Mouse (Mus musculus) limb, embryonic 13.5 days (tissue): Measurements from ENCODE around the gene Tm7sf2. TPM values are rescaled to one million over a fixed set of nuclear protein-coding genes. Genes with fewer than 3 reads are reported as not detected.

Source experiments
- ATAC-seq: fragments of 200-750 bp; cut with Nextera tagmentation; 2 replicates; pipeline ENCODE4 v1.8.0; 2017; ENCODE audit warnings: low read depth, moderate number of reproducible peaks, moderate TSS enrichment; ENCODE audit not compliant: low FRiP score
- H3K27ac ChIP-seq: fragments of 300-500 bp; sonication (generic); 2 replicates; pipeline ENCODE4 v1.5.1; 2015; ENCODE audit warnings: inconsistent platforms, mild to moderate bottlenecking, moderate library complexity
- H3K27me3 ChIP-seq: fragments of 300-500 bp; sonication (generic); 2 replicates; pipeline ENCODE4 v1.6.1; 2015; ENCODE audit warnings: mild to moderate bottlenecking, inconsistent platforms
- H3K36me3 ChIP-seq: fragments of 300-500 bp; sonication (generic); 2 replicates; pipeline ENCODE4 v1.6.1; 2015; ENCODE audit warnings: inconsistent platforms, mild to moderate bottlenecking, moderate library complexity
- H3K4me1 ChIP-seq: fragments of 300-500 bp; sonication (generic); 2 replicates; pipeline ENCODE4 v1.6.1; 2015; ENCODE audit warnings: inconsistent platforms
- H3K4me2 ChIP-seq: fragments of 300-500 bp; sonication (generic); replicated peaks from 2 replicates; pipeline ENCODE4 v1.6.1; 2015; ENCODE audit warnings: inconsistent platforms, mild to moderate bottlenecking, moderate library complexity
- H3K4me3 ChIP-seq: fragments of 300-500 bp; sonication (generic); 2 replicates; pipeline ENCODE4 v1.5.1; 2015; ENCODE audit warnings: moderate library complexity, mild to moderate bottlenecking, inconsistent platforms
- H3K9ac ChIP-seq: fragments of 300-500 bp; sonication (generic); 2 replicates; pipeline ENCODE4 v1.6.1; 2015; ENCODE audit warnings: mild to moderate bottlenecking, inconsistent platforms
- H3K9me3 ChIP-seq: fragments of 300-500 bp; sonication (generic); 2 replicates; pipeline ENCODE4 v1.6.1; 2016; ENCODE audit warnings: inconsistent platforms
- WGBS: fragments of 180-500 bp; shearing (Covaris S2); methylation state at CpG from one replicate; pipeline ENCODE4 v1.1.7; 2015; 5-methylcytosine and 5-hydroxymethylcytosine counted together
- polyA plus RNA-seq: library from polyadenylated mRNA; unstranded; fragments of >200 nt; fragmentation: Nextera tagmentation; extraction: Ambion mirVana; gene quantifications from 2 replicates; pipeline ENCODE4 v1.2.1, GENCODE M21; 2015

Tm7sf2 gene
- polyA plus RNA-seq, 1 experiment from 2014 or later, result 24.0 TPM

DNA sequence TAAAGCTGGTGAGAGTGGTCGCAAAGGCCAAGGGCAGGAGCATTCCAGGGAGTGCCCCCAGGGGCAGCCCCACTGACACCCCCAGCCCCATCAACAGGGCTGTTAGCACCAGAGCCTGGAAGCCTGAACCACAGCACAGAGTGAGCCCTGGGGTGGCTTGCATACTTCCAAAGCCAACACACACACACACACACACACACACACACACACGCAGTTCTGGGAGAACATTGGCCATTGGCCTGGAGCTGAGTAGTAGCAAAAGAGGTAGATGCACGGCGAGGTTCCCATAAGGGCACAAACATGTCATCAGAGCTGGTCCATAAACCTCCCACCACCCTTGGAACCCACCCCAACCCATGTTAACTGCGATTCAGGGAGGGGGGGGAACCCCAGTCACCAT lies 1.6 kb downstream of the Tm7sf2 start:
- WGBS, result 32% methylated on average over 5 of the region's 5 CpGs
- peak overlapping the region; percentile 50 for H3K4me3 ChIP-seq
- H3K4me1 ChIP-seq, result peaks cover 34% of the 10 kb centered on the region
- ATAC-seq, result no peak
- peak overlapping the region; percentile 60 for H3K9ac ChIP-seq
- H3K36me3 ChIP-seq, result peaks cover 34% of the 10 kb centered on the region
- no peaks in the 10 kb centered on the region for H3K27me3 ChIP-seq
- H3K27ac ChIP-seq, result 0 out of 2 replicates have a peak overlapping the region, but pooled peaks have one; percentile 67
- H3K4me2 ChIP-seq, result peak overlapping the region; percentile 98
- no peaks in the 10 kb centered on the region for H3K9me3 ChIP-seq

DNA sequence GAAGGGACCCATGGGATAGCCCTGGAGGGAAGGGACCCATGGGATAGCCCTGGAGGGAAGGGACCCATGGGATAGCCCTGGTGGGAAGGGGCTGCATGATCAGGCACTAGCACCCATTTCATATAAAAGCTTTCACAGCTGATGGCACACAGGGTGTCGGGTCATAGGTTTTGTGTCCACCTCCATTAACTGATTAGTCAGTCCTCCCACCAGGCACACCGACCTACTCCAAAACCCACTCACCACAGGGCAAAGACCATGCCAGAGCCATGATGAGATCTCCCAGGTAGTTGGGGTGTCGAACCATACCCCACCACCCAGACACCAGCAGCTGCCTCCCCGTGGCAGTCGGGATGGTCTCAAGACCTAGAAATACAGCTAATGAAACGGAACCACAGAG lies 5.1 kb downstream of the Tm7sf2 start:
- no peak for ATAC-seq
- no peak overlapping the region for H3K27ac ChIP-seq
- 89% methylated on average over 6 of the region's 6 CpGs for WGBS
- H3K9me3 ChIP-seq, result no peaks in the 10 kb centered on the region
- peaks cover 18% of the 10 kb centered on the region for H3K36me3 ChIP-seq
- peak overlapping the region; percentile 100 for H3K4me2 ChIP-seq
- H3K4me1 ChIP-seq, result peaks cover 44% of the 10 kb centered on the region
- no peaks in the 10 kb centered on the region for H3K27me3 ChIP-seq
- peak overlapping the region; percentile 97 for H3K9ac ChIP-seq
- peak overlapping the region; percentile 88; the same call in 1 of the 2 replicates for H3K4me3 ChIP-seq

- Histone ChIP-seq H3K27me3 (no peaks in the 10 kb centered on the region), H3K4me3 (peak overlapping the region; percentile 88), H3K4me2 (peak overlapping the region; percentile 100), H3K27ac (no peak overlapping the region; the same call in 1 of the 2 replicates), H3K36me3 (peaks cover 18% of the 10 kb centered on the region), H3K9me3 (no peaks in the 10 kb centered on the region), H3K4me1 (peaks cover 39% of the 10 kb centered on the region), H3K9ac (peak overlapping the region; percentile 97)
- no peak for ATAC-seq
- WGBS, result 72% methylated on average over 5 of the region's 5 CpGs
Measured at GRCm38 (mm10) chr19:6062418-6062817, 5.8 kb downstream of the Tm7sf2 start.

GRCm38 (mm10) chr19:6061641-6062302 lies 6.4 kb downstream of the Tm7sf2 start:
- no peaks in the 10 kb centered on the region for H3K27me3 ChIP-seq
- ATAC-seq, result no peak
- H3K36me3 ChIP-seq, result peaks cover 18% of the 10 kb centered on the region

DNA sequence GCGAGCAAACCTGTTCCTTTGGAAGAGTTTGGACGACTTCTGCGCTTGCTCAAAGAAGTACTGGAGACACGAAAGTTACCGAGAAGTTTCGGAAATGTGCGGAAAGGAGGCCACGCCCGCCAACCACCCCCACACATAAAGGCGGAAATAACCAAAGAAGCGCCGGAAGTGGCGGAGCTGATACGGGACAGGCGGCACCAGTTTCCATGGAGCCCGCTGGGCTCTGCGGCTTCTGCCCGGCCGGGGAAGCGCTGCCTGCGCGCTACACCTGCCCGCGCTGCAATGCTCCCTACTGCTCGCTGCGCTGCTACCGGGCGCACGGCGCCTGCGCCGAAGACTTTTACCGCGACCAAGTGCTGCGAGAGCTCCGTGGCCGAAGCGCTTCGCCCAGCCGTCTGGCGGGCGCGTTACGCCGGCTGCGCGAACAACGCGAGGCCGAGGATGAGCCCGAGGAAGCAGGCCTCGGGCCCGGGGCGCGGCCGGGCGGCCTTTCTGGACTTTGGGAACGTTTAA lies 7.1 kb downstream of the Tm7sf2 start, which contains the start of gene Znhit2:
Znhit2 (plus strand) TSS at position 172 of the 513 bp plus-strand sequence.
- Histone ChIP-seq H3K27ac (peak within 1 kb of the TSS; percentile 94), H3K9me3 (no peaks in the 10 kb centered on the region), H3K4me2 (peak within 1 kb of the TSS; percentile 100), H3K4me1 (peaks cover 36% of the 10 kb centered on the region), H3K9ac (peak within 1 kb of the TSS; percentile 97), H3K36me3 (peaks cover 18% of the 10 kb centered on the region), H3K27me3 (no peaks in the 10 kb centered on the region), H3K4me3 (peak within 1 kb of the TSS; percentile 88)
- peak; percentile 73 for ATAC-seq
- under 1% methylated on average over 58 of the region's 58 CpGs for WGBS

More at GRCm38 (mm10) chr19:6061641-6062302, 6.4 kb downstream of the Tm7sf2 start:
- H3K4me2 ChIP-seq, result peak overlapping the region; percentile 100
- H3K4me3 ChIP-seq, result peak overlapping the region; percentile 88
- peak overlapping the region; percentile 97 for H3K9ac ChIP-seq
- H3K27ac ChIP-seq, result peak overlapping the region; percentile 94
- peaks cover 35% of the 10 kb centered on the region for H3K4me1 ChIP-seq
- H3K9me3 ChIP-seq, result no peaks in the 10 kb centered on the region
- 2% methylated on average over 44 of the region's 44 CpGs for WGBS

DNA sequence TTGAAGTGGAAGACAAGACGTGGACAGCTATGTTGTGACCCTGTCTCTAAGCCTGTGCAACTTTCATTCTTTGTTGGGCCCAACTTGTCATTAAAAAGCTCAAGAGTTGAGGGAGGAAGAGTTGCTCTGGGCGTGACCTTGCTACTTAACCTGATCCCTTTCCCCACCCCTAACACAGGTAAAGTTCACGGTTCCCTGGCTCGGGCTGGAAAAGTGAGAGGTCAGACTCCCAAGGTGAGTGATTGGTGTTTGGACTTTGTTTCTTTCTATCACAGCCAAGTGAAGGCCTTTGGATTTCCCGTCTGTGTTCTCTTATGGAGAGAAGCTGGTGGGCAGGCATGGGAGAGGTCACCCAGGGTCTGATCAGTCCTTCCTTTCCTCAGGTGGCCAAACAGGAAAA lies 9.2 kb downstream of the Tm7sf2 start:
- ATAC-seq, result no peak
- H3K4me1 ChIP-seq, result peaks cover 37% of the 10 kb centered on the region
- no peak overlapping the region for H3K27ac ChIP-seq
- H3K9me3 ChIP-seq, result no peaks in the 10 kb centered on the region
- H3K4me3 ChIP-seq, result peak overlapping the region; percentile 87
- 85% methylated on average over 5 of the region's 5 CpGs for WGBS
- H3K27me3 ChIP-seq, result no peaks in the 10 kb centered on the region
- peak overlapping the region; percentile 88 for H3K4me2 ChIP-seq
- peaks cover 37% of the 10 kb centered on the region for H3K36me3 ChIP-seq
- H3K9ac ChIP-seq, result peak overlapping the region; percentile 93

GRCm38 (mm10) chr19:6058513-6058912 lies 9.7 kb downstream of the Tm7sf2 start:
- peak overlapping the region; percentile 88 for H3K4me2 ChIP-seq
- H3K4me1 ChIP-seq, result peaks cover 37% of the 10 kb centered on the region
- 29% methylated on average over 5 of the region's 5 CpGs for WGBS
- H3K27me3 ChIP-seq, result no peaks in the 10 kb centered on the region
- H3K4me3 ChIP-seq, result peak overlapping the region; percentile 87
- peaks cover 41% of the 10 kb centered on the region for H3K36me3 ChIP-seq
- H3K27ac ChIP-seq, result peak overlapping the region; percentile 55; the same call in 1 of the 2 replicates
- H3K9ac ChIP-seq, result peak overlapping the region; percentile 93
- no peaks in the 10 kb centered on the region for H3K9me3 ChIP-seq
- ATAC-seq, result no peak

DNA sequence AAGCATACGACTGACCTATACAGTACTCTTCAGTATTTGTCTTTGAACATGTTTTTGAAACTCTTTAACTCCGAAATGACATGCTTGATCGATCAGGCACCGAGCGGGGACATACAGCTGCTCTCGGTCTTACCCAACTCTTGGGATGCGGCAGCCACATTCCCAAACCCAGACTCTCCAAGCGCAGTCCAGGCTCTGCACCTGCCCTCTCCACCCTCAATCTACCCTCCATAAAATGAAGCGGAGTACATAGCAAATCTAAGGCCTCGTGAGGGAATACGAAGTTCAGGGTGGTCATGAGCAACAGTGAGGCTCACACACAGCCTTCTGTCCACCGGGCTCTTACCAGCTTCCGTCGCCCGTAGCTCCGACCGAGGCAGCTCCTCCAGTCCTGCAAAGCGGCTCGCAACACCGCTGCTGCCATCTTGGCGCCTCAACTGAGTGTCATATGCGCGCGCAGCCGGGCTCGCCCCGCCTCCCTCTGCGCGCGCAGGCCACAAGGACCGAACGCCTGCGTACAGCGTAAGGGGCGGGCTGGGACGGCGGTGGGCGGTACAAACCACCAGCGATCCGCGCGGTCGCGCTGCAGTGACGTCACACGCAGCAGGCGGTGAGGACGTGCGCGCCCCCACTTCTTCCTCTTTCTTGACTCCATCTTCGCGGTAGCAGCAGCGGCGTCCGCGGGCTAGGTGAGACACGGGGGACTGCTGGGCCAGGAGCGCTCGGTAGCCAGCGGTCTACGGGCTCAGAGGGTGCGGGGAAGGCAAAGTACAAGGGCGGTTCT lies 10.7 kb downstream of the Tm7sf2 start, which contains the start of the genes Mrpl49 and Fau:
Mrpl49 (minus strand) TSS at position 473 of the 784 bp plus-strand sequence.
Fau (plus strand) TSS at position 532 of the 784 bp plus-strand sequence.
- peaks cover 49% of the 10 kb centered on the region for H3K36me3 ChIP-seq
- peak; percentile 88 for ATAC-seq
- H3K27me3 ChIP-seq, result no peaks in the 10 kb centered on the region
- WGBS, result under 1% methylated on average over 61 of the region's 63 CpGs
- peak within 1 kb of the TSS; percentile 87 for H3K4me3 ChIP-seq
- peak within 1 kb of the TSS; percentile 88 for H3K4me2 ChIP-seq
- no peaks in the 10 kb centered on the region for H3K9me3 ChIP-seq
- H3K4me1 ChIP-seq, result peaks cover 31% of the 10 kb centered on the region
- peak within 1 kb of the TSS; percentile 55 for H3K27ac ChIP-seq
- peak within 1 kb of the TSS; percentile 93 for H3K9ac ChIP-seq

GRCm38 (mm10) chr19:6056696-6057095 lies 11.5 kb downstream of the Tm7sf2 start:
- Histone ChIP-seq H3K27ac (no peak overlapping the region), H3K4me1 (peaks cover 23% of the 10 kb centered on the region), H3K27me3 (no peaks in the 10 kb centered on the region), H3K4me2 (peak overlapping the region; percentile 88), H3K9me3 (no peaks in the 10 kb centered on the region), H3K4me3 (peak overlapping the region; percentile 87), H3K9ac (peak overlapping the region; percentile 84), H3K36me3 (peaks cover 57% of the 10 kb centered on the region)
- 64% methylated on average over 4 of the region's 4 CpGs for WGBS
- no peak for ATAC-seq

DNA sequence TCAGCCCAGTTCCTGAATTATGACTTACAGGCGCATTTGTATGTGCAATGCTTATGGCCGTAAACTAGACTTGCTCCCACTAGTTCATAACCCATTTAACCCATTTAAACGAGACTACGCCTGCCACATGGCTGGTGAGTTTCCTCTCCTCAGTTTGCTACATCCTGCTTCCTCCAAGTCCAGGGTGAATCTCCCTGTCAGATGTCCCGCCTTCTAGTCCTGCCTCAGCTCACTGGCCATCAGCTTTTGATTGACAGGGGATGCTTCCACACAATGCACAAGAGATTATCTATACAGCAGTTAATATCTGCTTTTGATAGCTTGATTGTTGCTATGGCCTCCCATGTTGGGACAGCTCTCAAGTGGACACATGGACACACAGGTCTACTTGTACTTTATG lies 13.9 kb downstream of the Tm7sf2 start:
- Histone ChIP-seq H3K27me3 (no peaks in the 10 kb centered on the region), H3K9me3 (no peaks in the 10 kb centered on the region), H3K4me1 (peaks cover 18% of the 10 kb centered on the region), H3K4me3 (no peak overlapping the region), H3K4me2 (no peak overlapping the region), H3K36me3 (peaks cover 72% of the 10 kb centered on the region), H3K9ac (no peak overlapping the region), H3K27ac (no peak overlapping the region)
- no peak for ATAC-seq
- WGBS, result 80% methylated on average over 5 of the region's 5 CpGs

DNA sequence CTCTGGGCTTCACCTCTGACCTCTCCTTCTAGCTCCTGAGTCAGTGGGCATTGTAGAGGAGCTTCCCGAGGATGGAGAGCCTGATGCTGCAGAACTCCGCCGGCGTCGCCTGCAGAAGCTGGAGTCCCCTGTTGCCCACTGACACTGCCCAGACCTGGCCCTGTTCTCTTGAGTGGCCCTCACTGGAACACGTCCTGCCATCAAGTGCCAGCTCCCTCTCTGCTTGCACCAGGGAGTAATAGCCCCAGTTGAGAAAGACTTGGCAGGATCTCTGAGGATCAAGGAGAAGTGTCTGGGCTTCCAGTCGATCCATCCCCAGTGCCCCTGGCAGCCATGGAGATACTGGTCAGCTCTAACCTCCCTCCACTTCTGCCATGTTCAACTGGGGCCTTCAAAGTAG lies 15.7 kb downstream of the Tm7sf2 start:
- ATAC-seq, result no peak
- H3K27me3 ChIP-seq, result no peaks in the 10 kb centered on the region
- no peak overlapping the region for H3K4me3 ChIP-seq
- 82% methylated on average over 7 of the region's 7 CpGs for WGBS
- peaks cover 21% of the 10 kb centered on the region for H3K4me1 ChIP-seq
- H3K27ac ChIP-seq, result no peak overlapping the region
- no peaks in the 10 kb centered on the region for H3K9me3 ChIP-seq
- H3K4me2 ChIP-seq, result no peak overlapping the region
- H3K9ac ChIP-seq, result 0 out of 2 replicates have a peak overlapping the region, but pooled peaks have one; percentile 19
- peaks cover 79% of the 10 kb centered on the region for H3K36me3 ChIP-seq
